Mouse (Mus musculus): ENCODE data around the gene Marcks. TPM values are rescaled to one million over a fixed set of nuclear protein-coding genes. Genes with fewer than 3 reads are reported as not detected.

The Marcks gene
- polyA plus RNA-seq, 1 experiment from 2014 or later = 187 TPM

- Histone ChIP-seq H3K4me2 (ENCODE audit: low read length) (no peak overlapping the region), H3K36me3 (ENCODE audit: control insufficient read depth, insufficient read depth, low read length) (peaks cover 8% of the 10 kb centered on the region; the same call in 1 of the 2 replicates), H3K9ac (ENCODE audit: low read depth, low read length) (peak overlapping the region; percentile 99), H3K9me3 (replicated peaks; ENCODE audit: control insufficient read depth, low read length, poor library complexity, severe bottlenecking) (no peaks in the 10 kb centered on the region), H3K27ac (ENCODE audit: low read length) (peak overlapping the region; percentile 100), H3K4me1 (ENCODE audit: control insufficient read depth, insufficient read depth, low read length) (peaks cover 17% of the 10 kb centered on the region), H3K27me3 (ENCODE audit: control insufficient read depth, insufficient read depth, low read depth, low read length) (no peaks in the 10 kb centered on the region), H3K4me3 (ENCODE audit: low read depth, low read length) (peak overlapping the region; percentile 79)
- under 1% methylated on average over 25 of the region's 26 CpGs for WGBS
- ATAC-seq = no peak
Measured at GRCm38 (mm10) chr10:37138311-37138731, 399 bp downstream of the Marcks start.

- Histone ChIP-seq H3K27ac (ENCODE audit: low read length) (peak overlapping the region; percentile 100), H3K4me2 (ENCODE audit: low read length) (no peak overlapping the region), H3K36me3 (ENCODE audit: control insufficient read depth, insufficient read depth, low read length) (peaks cover 8% of the 10 kb centered on the region; the same call in 1 of the 2 replicates), H3K9me3 (replicated peaks; ENCODE audit: control insufficient read depth, low read length, poor library complexity, severe bottlenecking) (no peaks in the 10 kb centered on the region), H3K27me3 (ENCODE audit: control insufficient read depth, insufficient read depth, low read depth, low read length) (no peaks in the 10 kb centered on the region), H3K4me3 (ENCODE audit: low read depth, low read length) (peak overlapping the region; percentile 79), H3K9ac (ENCODE audit: low read depth, low read length) (peak overlapping the region; percentile 99), H3K4me1 (ENCODE audit: control insufficient read depth, insufficient read depth, low read length) (peaks cover 19% of the 10 kb centered on the region)
- no peak for ATAC-seq
- WGBS = under 1% methylated on average over 24 of the region's 24 CpGs
Measured at GRCm38 (mm10) chr10:37137531-37138310, 999 bp downstream of the Marcks start.

GRCm38 (mm10) chr10:37136981-37137518 lies 1.7 kb downstream of the Marcks start:
- Histone ChIP-seq H3K36me3 (ENCODE audit: control insufficient read depth, insufficient read depth, low read length) (peaks cover 11% of the 10 kb centered on the region; the same call in 1 of the 2 replicates), H3K27ac (ENCODE audit: low read length) (peak overlapping the region; percentile 100), H3K4me3 (ENCODE audit: low read depth, low read length) (peak overlapping the region; percentile 79), H3K4me2 (ENCODE audit: low read length) (peak overlapping the region; percentile 68), H3K9me3 (replicated peaks; ENCODE audit: control insufficient read depth, low read length, poor library complexity, severe bottlenecking) (no peaks in the 10 kb centered on the region), H3K4me1 (ENCODE audit: control insufficient read depth, insufficient read depth, low read length) (peaks cover 22% of the 10 kb centered on the region), H3K27me3 (ENCODE audit: control insufficient read depth, insufficient read depth, low read depth, low read length) (no peaks in the 10 kb centered on the region), H3K9ac (ENCODE audit: low read depth, low read length) (peak overlapping the region; percentile 99)
- under 1% methylated on average over 45 of the region's 49 CpGs for WGBS
- ATAC-seq = peak; percentile 19

GRCm38 (mm10) chr10:37135951-37136751 lies 2.6 kb downstream of the Marcks start:
- Histone ChIP-seq H3K9me3 (replicated peaks; ENCODE audit: control insufficient read depth, low read length, poor library complexity, severe bottlenecking) (no peaks in the 10 kb centered on the region), H3K36me3 (ENCODE audit: control insufficient read depth, insufficient read depth, low read length) (peaks cover 11% of the 10 kb centered on the region; the same call in 1 of the 2 replicates), H3K27me3 (ENCODE audit: control insufficient read depth, insufficient read depth, low read depth, low read length) (no peaks in the 10 kb centered on the region), H3K27ac (ENCODE audit: low read length) (peak overlapping the region; percentile 100), H3K9ac (ENCODE audit: low read depth, low read length) (peak overlapping the region; percentile 99), H3K4me2 (ENCODE audit: low read length) (peak overlapping the region; percentile 68), H3K4me3 (ENCODE audit: low read depth, low read length) (peak overlapping the region; percentile 79), H3K4me1 (ENCODE audit: control insufficient read depth, insufficient read depth, low read length) (peaks cover 19% of the 10 kb centered on the region)
- under 1% methylated on average over 79 of the region's 99 CpGs for WGBS
- no peak for ATAC-seq

- Histone ChIP-seq H3K9me3 (replicated peaks; ENCODE audit: control insufficient read depth, low read length, poor library complexity, severe bottlenecking) (no peaks in the 10 kb centered on the region), H3K27me3 (ENCODE audit: control insufficient read depth, insufficient read depth, low read depth, low read length) (no peaks in the 10 kb centered on the region), H3K4me1 (ENCODE audit: control insufficient read depth, insufficient read depth, low read length) (peaks cover 19% of the 10 kb centered on the region), H3K27ac (ENCODE audit: low read length) (no peak overlapping the region), H3K9ac (ENCODE audit: low read depth, low read length) (no peak overlapping the region), H3K4me2 (ENCODE audit: low read length) (peak overlapping the region; percentile 77), H3K36me3 (ENCODE audit: control insufficient read depth, insufficient read depth, low read length) (peaks cover 11% of the 10 kb centered on the region; the same call in 1 of the 2 replicates), H3K4me3 (ENCODE audit: low read depth, low read length) (peak overlapping the region; percentile 42)
- ATAC-seq = no peak
- WGBS = 73% methylated on average over 4 of the region's 4 CpGs
Measured at GRCm38 (mm10) chr10:37133876-37134708, 4.6 kb downstream of the Marcks start.

GRCm38 (mm10) chr10:37132671-37133070 lies 6.0 kb downstream of the Marcks start:
- Histone ChIP-seq H3K36me3 (ENCODE audit: control insufficient read depth, insufficient read depth, low read length) (peaks cover 11% of the 10 kb centered on the region; the same call in 1 of the 2 replicates), H3K9ac (ENCODE audit: low read depth, low read length) (no peak overlapping the region), H3K27ac (ENCODE audit: low read length) (no peak overlapping the region), H3K4me1 (ENCODE audit: control insufficient read depth, insufficient read depth, low read length) (peaks cover 19% of the 10 kb centered on the region), H3K9me3 (replicated peaks; ENCODE audit: control insufficient read depth, low read length, poor library complexity, severe bottlenecking) (no peaks in the 10 kb centered on the region), H3K4me2 (ENCODE audit: low read length) (no peak overlapping the region), H3K4me3 (ENCODE audit: low read depth, low read length) (no peak overlapping the region), H3K27me3 (ENCODE audit: control insufficient read depth, insufficient read depth, low read depth, low read length) (no peaks in the 10 kb centered on the region)
- 88% methylated on average over 4 of the region's 4 CpGs for WGBS
- no peak for ATAC-seq

GRCm38 (mm10) chr10:37129652-37130051 lies 9.1 kb downstream of the Marcks start:
- Histone ChIP-seq H3K9ac (ENCODE audit: low read depth, low read length) (no peak overlapping the region), H3K4me3 (ENCODE audit: low read depth, low read length) (no peak overlapping the region), H3K27me3 (ENCODE audit: control insufficient read depth, insufficient read depth, low read depth, low read length) (no peaks in the 10 kb centered on the region), H3K4me2 (ENCODE audit: low read length) (no peak overlapping the region), H3K36me3 (ENCODE audit: control insufficient read depth, insufficient read depth, low read length) (0 out of 2 replicates have a peak, but pooled peaks cover 3% of the 10 kb centered on the region), H3K27ac (ENCODE audit: low read length) (no peak overlapping the region), H3K4me1 (ENCODE audit: control insufficient read depth, insufficient read depth, low read length) (peaks cover 15% of the 10 kb centered on the region), H3K9me3 (replicated peaks; ENCODE audit: control insufficient read depth, low read length, poor library complexity, severe bottlenecking) (no peaks in the 10 kb centered on the region)
- ATAC-seq = no peak
- WGBS = 92% methylated on average over 3 of the region's 3 CpGs

GRCm38 (mm10) chr10:37115329-37115728 lies 23.4 kb downstream of the Marcks start:
- Histone ChIP-seq H3K36me3 (ENCODE audit: control insufficient read depth, insufficient read depth, low read length) (no peaks in the 10 kb centered on the region), H3K4me2 (ENCODE audit: low read length) (no peak overlapping the region), H3K4me1 (ENCODE audit: control insufficient read depth, insufficient read depth, low read length) (no peaks in the 10 kb centered on the region), H3K27me3 (ENCODE audit: control insufficient read depth, insufficient read depth, low read depth, low read length) (no peaks in the 10 kb centered on the region), H3K9ac (ENCODE audit: low read depth, low read length) (no peak overlapping the region), H3K4me3 (ENCODE audit: low read depth, low read length) (no peak overlapping the region), H3K9me3 (replicated peaks; ENCODE audit: control insufficient read depth, low read length, poor library complexity, severe bottlenecking) (no peaks in the 10 kb centered on the region), H3K27ac (ENCODE audit: low read length) (no peak overlapping the region)
- 63% methylated on average over 2 of the region's 2 CpGs for WGBS
- no peak for ATAC-seq

Measured in midbrain, embryonic 16.5 days (tissue).